Mouse (Mus musculus) induced T-regulatory cell, adult 2 months (primary cell): ENCODE results near the gene Olfr640.

ENCODE experiments used
- DNase-seq: peaks from one replicate; pipeline ENCODE4 v3.0.0-alpha.2; 2012; ENCODE audit warnings: low read depth

Gene Olfr640

DNA sequence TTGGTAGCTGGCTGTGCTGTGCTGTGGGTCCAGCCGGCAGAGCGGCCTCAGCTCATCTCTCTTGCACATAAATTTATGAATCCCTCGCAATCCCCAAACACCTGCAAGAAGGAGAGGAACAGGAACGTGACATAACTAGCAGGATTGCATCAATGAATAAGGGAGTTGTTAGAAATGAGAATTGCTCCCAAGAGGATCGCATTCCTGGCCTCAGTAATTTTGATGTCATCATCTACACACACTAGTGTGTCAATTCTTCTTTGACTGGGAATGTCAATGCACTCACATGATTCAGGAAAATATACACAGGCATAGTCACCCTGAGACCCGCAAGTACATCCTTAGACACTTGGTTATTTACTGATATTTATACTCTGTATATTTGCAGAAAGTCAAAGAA is at the start of gene Olfr640:
TSS of gene Olfr640 (minus strand) at position 101 of the 400 bp plus-strand sequence.
- DNase-seq, result no peak

GRCm38 (mm10) chr7:104071769-104072168 is 46.4 kb upstream of the Olfr640 start, which contains the start of gene Olfr644:
Olfr644 (minus strand) TSS chr7:104071869.
- no peak for DNase-seq

- no peak for DNase-seq
Measured at GRCm38 (mm10) chr7:104061345-104061744, 36.0 kb upstream of the Olfr640 start, which contains the start of gene 4930516K23Rik. 4930516K23Rik (minus strand) TSS chr7:104061445.

DNA sequence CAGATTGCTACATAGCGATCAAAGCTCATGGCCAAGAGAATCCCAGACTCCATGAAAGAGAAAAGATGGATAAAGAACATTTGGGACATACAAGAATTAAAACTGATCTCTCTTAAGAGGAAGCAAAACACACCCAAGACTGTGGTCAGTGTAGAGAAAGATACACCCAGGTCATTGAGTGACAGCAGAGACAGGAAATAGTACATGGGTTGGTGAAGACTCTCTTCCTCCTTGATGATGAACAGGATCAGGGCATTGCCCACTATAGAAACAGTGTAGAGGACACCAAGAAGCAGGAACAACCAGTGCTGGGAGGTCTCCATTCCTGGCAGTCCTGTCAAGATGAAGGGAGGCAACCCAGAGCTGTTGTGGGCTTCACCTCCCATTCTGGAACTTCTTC is 33.8 kb upstream of the Olfr640 start:
- no peak for DNase-seq

- no peak for DNase-seq
Measured at GRCm38 (mm10) chr7:104052566-104052965, 27.2 kb upstream of the Olfr640 start, which contains the start of gene Olfr642. Olfr642 (minus strand) TSS chr7:104052666.

DNA sequence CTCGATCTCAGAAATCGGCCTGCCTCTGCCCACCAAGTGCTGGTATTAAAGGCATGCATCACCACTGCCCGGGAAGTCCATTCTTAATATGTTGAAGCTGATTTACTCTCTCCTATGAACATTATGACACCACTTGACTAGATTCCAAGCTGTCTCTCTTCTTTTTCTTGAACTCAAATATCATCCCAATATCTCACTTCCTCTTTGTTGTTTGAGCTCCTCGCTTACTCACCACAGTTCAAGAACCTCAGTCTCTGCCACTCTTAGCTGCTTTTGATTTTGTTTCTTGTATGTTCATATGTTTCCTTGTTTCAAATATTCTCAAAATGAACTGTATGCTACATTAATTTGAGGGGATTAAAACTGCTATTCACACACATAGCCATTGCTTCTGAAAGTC is 25.4 kb upstream of the Olfr640 start:
- no peak for DNase-seq

DNA sequence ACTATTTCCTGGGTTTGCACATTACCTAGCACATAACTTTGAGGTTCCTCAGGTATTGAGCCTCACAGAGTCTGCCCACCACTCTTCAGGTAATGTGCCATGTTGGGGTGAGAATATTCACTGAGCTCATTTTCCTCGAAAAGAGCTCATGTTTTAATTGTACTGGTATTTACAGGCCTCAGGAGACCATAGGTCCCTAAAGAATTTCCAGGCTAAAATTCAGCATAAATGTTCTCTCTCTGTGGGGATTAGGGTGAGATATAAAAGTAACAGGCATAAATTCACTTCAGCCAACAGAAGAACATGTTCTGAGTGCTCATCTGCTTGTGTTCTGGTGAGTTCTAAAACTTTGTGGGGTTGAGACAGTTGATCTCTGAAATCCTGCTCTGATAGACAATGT is 9.8 kb upstream of the Olfr640 start, which contains the start of gene Olfr641:
TSS of gene Olfr641 (plus strand) at position 301 of the 400 bp plus-strand sequence.
- no peak for DNase-seq

DNA sequence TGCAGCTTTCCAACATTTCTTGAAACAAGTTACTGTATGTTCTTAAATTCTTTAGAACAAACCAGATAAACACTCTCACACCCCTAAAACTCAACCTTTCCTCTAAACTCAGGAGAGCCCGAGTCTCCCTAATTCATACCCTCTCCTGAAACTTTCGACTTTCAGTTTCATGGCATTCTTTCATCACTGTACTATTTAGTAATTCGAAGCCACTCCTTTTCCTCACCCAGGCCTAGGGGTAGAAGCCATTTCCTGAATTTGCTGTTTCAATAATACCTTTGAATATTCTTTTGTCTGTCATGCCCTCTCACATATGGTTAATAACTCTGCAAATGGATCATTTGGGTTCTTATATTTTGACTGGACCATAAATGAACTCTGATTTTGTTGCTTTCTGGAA is 1.6 kb upstream of the Olfr640 start:
- DNase-seq, result no peak

DNA sequence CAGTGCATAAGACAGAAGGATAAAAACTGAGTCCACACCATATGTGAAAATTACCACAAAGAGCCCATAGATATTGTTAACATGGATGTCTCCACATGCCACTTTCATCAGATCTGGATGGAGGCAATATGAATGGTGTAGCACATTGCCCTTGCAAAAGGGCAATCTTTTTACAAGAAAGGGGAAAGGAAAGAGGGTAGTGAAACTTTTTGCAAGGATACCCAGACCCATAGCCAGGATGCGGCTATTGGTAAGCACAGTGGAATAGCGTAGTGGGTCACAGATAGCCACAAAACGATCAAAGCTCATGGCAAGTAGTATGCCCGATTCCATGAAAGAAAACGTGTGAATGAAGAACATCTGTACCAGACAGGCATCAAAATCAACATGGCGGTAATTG is 3.7 kb downstream of the Olfr640 start:
- DNase-seq, result no peak

DNA sequence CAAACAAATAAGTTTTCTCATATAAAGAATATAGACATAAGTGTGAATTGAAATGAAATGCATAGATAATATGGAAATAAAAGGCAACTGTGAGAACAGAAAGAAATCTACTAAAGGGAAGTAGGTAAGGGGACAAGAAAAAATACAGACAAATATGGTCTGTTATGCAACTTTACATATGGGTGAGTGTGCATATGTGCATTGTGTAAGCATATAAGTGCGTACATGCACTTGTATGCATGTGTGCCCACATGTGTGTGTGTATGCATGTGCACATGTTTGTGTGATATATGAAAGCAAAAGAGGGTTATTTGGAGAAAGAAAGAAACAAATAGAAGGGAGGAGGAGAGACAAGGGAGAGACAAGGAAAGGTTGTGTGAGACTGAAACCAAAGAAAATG is 6.4 kb downstream of the Olfr640 start:
- no peak for DNase-seq

DNA sequence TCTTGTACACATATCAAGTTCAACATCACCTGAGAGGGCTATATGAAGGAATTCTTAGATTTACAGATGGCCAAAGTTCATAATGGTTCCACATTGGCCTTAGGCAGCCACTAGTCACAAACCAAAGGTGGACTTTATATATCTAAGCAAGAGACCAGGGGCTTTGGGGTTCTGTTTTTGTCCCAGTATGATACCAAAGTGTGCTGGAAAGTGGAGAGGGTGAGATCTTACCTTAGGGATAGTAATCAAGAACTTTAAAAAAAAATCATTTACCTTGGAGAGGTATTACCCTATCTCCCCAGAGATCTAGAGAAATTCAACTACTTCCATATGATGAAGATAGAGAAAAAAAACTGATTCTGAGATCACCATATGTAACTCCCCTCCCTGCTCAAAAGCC is 8.2 kb downstream of the Olfr640 start, which contains the start of gene Olfr639:
TSS of gene Olfr639 (minus strand) at position 101 of the 400 bp plus-strand sequence.
- DNase-seq, result no peak

GRCm38 (mm10) chr7:103999124-103999523 is 26.2 kb downstream of the Olfr640 start:
- DNase-seq, result no peak

DNA sequence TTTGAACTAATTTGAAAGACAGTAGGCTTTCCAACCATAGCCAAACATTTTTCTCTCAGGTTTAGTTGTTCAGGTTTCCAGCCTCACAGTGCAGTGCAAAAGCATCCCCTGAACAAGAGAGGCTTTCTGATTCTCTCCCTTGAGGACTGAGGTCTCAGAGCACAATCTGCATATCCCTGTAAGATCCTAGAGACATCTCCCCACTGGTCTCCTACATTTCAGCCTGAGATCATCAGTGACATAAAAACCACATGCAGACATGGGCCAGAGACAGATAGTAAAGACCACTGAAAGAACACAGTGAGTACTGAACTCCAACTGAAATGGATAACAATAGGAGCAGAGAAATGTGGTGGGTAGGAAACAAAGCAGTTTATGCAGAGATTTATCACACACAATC is 26.9 kb downstream of the Olfr640 start, which contains the start of gene Olfr638:
TSS of gene Olfr638 (plus strand) at position 301 of the 400 bp plus-strand sequence.
- DNase-seq, result no peak

DNA sequence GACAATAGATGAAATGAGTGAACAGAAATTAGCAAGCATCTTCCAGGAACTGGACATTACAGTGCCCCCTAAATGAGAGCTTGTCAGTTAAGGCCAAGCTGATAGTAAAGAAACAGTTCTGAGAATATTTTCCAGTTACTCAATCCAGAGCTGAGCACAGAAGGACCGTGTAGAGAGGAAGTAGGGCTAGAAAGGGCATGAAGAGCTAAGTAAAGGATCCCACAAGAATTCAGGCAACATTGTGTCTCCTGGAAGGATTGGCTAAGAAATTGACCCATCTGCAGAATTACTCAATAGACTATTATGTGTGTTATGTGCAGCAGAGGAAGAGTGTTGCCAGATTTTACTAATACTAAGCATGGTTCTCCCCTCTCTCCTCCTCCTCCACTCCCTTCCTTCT is 53.6 kb downstream of the Olfr640 start:
- DNase-seq, result no peak

GRCm38 (mm10) chr7:103970852-103971251 is 54.5 kb downstream of the Olfr640 start, which contains the start of gene Olfr635:
Olfr635 (plus strand) TSS chr7:103971152.
- no peak for DNase-seq
